Mouse (Mus musculus): Measurements from ENCODE around the gene Tmem126b. TPM values are rescaled to one million over a fixed set of nuclear protein-coding genes. Genes with fewer than 3 reads are reported as not detected.

Tmem126b gene
- polyA plus RNA-seq, 1 experiment from 2014 or later: 29.2 TPM

GRCm38 (mm10) chr7:90426020-90427001 lies 49.5 kb downstream of the Tmem126b start, which contains the start of gene Ccdc89:
Gene Ccdc89 (plus strand): TSS chr7:90426577.
- ATAC-seq (ENCODE audit: insufficient number of reproducible peaks, low FRiP score): peak; percentile 99
- Histone ChIP-seq H3K4me2 (peak within 1 kb of the TSS; percentile 85), H3K4me1 (replicated peaks) (0 out of 2 replicates have a peak, but pooled peaks cover 4% of the 10 kb centered on the region), H3K27me3 (replicated peaks) (no peaks in the 10 kb centered on the region), H3K9ac (peak within 1 kb of the TSS; percentile 71), H3K36me3 (no peaks in the 10 kb centered on the region), H3K27ac (ENCODE audit: poor library complexity, severe bottlenecking) (no peak within 1 kb of the TSS), H3K4me3 (peak within 1 kb of the TSS; percentile 49), H3K9me3 (replicated peaks) (no peaks in the 10 kb centered on the region)
- WGBS: 15% methylated on average over 29 of the region's 29 CpGs

Other genes starting within 250 kb of the Tmem126b start
- not detected in 2 replicates for gene Ccdc83, start 210.2 kb downstream of the Tmem126b start, polyA plus RNA-seq (2016; fragmentation: Nextera tagmentation; extraction: Ambion mirVana)
- 7.3 and 8.3 TPM in 2 replicates for gene Sytl2, start 173.7 kb downstream of the Tmem126b start, polyA plus RNA-seq (2016; fragmentation: Nextera tagmentation; extraction: Ambion mirVana)
- 0.95 and 1.9 TPM in 2 replicates for gene Ccdc89, start 49.4 kb downstream of the Tmem126b start, polyA plus RNA-seq (2016; fragmentation: Nextera tagmentation; extraction: Ambion mirVana)
- 38.7 and 39.5 TPM in 2 replicates for gene Crebzf, start 33.3 kb downstream of the Tmem126b start, polyA plus RNA-seq (2016; fragmentation: Nextera tagmentation; extraction: Ambion mirVana)
- gene Tmem126a, start 18.8 kb downstream of the Tmem126b start, polyA plus RNA-seq (2016; fragmentation: Nextera tagmentation; extraction: Ambion mirVana): 110 and 111 TPM in 2 replicates
- 12.5 and 14.2 TPM in 2 replicates for gene Dlg2, start 671 bp upstream of the Tmem126b start, polyA plus RNA-seq (2016; fragmentation: Nextera tagmentation; extraction: Ambion mirVana)

Measured in heart, embryonic 12.5 days (tissue).